Mouse (Mus musculus) bone marrow, adult 2 months (tissue): ENCODE data around the gene Sdccag8. TPM values are rescaled to one million over a fixed set of nuclear protein-coding genes. Genes with fewer than 3 reads are reported as not detected.

Experiments used
- H3K27ac ChIP-seq: fragments of 200-500 bp; 2 replicates; pipeline ENCODE4 v1.5.1; 2012; ENCODE audit warnings: low read depth, mild to moderate bottlenecking, control low read depth, inconsistent platforms, low read length; ENCODE audit not compliant: control insufficient read depth, poor library complexity, insufficient read depth
- H3K4me1 ChIP-seq: fragments of 200-500 bp; 2 replicates; pipeline ENCODE4 v1.6.1; 2011; ENCODE audit warnings: low read length; ENCODE audit not compliant: control insufficient read depth, insufficient read depth
- H3K4me3 ChIP-seq: fragments of 200-500 bp; replicated peaks from 2 replicates; pipeline ENCODE3; 2011; ENCODE audit warnings: mild to moderate bottlenecking, low read depth, low read length, control low read depth; ENCODE audit not compliant: control insufficient read depth
- CTCF ChIP-seq: fragments of 200-500 bp; IDR thresholded peaks from 2 replicates; pipeline ENCODE4 v1.5.1; 2011; ENCODE audit warnings: low read length, control low read depth; ENCODE audit not compliant: control insufficient read depth, insufficient read depth
- POLR2A ChIP-seq: fragments of 200-500 bp; IDR thresholded peaks from 2 replicates; pipeline ENCODE4 v1.6.1; 2011; ENCODE audit warnings: low read depth, mild to moderate bottlenecking, control low read depth, low read length, borderline replicate concordance; ENCODE audit not compliant: control insufficient read depth
- WGBS: fragments of 180-500 bp; shearing (Covaris S2); methylation state at CpG from one replicate; pipeline ENCODE4 v1.1.7; 2018; 5-methylcytosine and 5-hydroxymethylcytosine counted together
- polyA plus RNA-seq: library from polyadenylated mRNA; stranded (reverse); fragments of >200 nt; gene quantifications from 2 replicates; pipeline ENCODE4 v1.2.4, GENCODE M21; 2011; ENCODE audit warnings: low replicate concordance; ENCODE audit not compliant: missing spikeins, insufficient read depth, insufficient read length

The Sdccag8 gene
- polyA plus RNA-seq, 1 experiment: 9.2 TPM

GRCm38 (mm10) chr1:176982671-176983070, 168.2 kb downstream of the Sdccag8 start:
- Histone ChIP-seq H3K4me1 (no peaks in the 10 kb centered on the region; the same call in 1 of the 2 replicates), H3K27ac (no peak overlapping the region), H3K4me3 (no peak overlapping the region)
- 89% methylated on average over 8 of the region's 8 CpGs for WGBS
- TF ChIP-seq POLR2A (no peak), CTCF (no peak)

- Histone ChIP-seq H3K27ac (no peak overlapping the region), H3K4me1 (no peaks in the 10 kb centered on the region; the same call in 1 of the 2 replicates), H3K4me3 (no peak overlapping the region)
- 80% methylated on average over 6 of the region's 6 CpGs for WGBS
- TF ChIP-seq POLR2A (no peak), CTCF (no peak)
Measured at GRCm38 (mm10) chr1:176985691-176986090, 171.2 kb downstream of the Sdccag8 start.

- TF ChIP-seq CTCF: no peak
- TF ChIP-seq POLR2A: no peak
- Histone ChIP-seq H3K4me3 (no peak overlapping the region), H3K4me1 (no peaks in the 10 kb centered on the region; the same call in 1 of the 2 replicates), H3K27ac (no peak overlapping the region)
- 11% methylated on average over 6 of the region's 6 CpGs for WGBS
Measured at GRCm38 (mm10) chr1:176986275-176986674, 171.8 kb downstream of the Sdccag8 start.

GRCm38 (mm10) chr1:176986990-176987740, 172.7 kb downstream of the Sdccag8 start:
- Histone ChIP-seq H3K4me3 (no peak overlapping the region), H3K4me1 (no peaks in the 10 kb centered on the region; the same call in 1 of the 2 replicates), H3K27ac (no peak overlapping the region)
- no peak for TF ChIP-seq POLR2A
- no peak for TF ChIP-seq CTCF
- 69% methylated on average over 6 of the region's 6 CpGs for WGBS

- H3K4me1 ChIP-seq: peaks cover 10% of the 10 kb centered on the region
- 60% methylated on average over 4 of the region's 4 CpGs for WGBS
- no peak overlapping the region for H3K27ac ChIP-seq
- H3K4me3 ChIP-seq: no peak overlapping the region
- TF ChIP-seq CTCF: no peak
Measured at GRCm38 (mm10) chr1:176991473-176991872, 177.0 kb downstream of the Sdccag8 start.

GRCm38 (mm10) chr1:176992517-176992916, 178.1 kb downstream of the Sdccag8 start:
- TF ChIP-seq POLR2A (no peak), CTCF (no peak)
- Histone ChIP-seq H3K4me3 (no peak overlapping the region), H3K4me1 (peaks cover 10% of the 10 kb centered on the region), H3K27ac (no peak overlapping the region)
- WGBS: 77% methylated on average over 8 of the region's 8 CpGs

GRCm38 (mm10) chr1:176993141-176994010, 178.9 kb downstream of the Sdccag8 start:
- no peak overlapping the region for H3K4me3 ChIP-seq
- H3K4me1 ChIP-seq: peaks cover 10% of the 10 kb centered on the region
- peak overlapping the region; percentile 6; the same call in 1 of the 2 replicates for H3K27ac ChIP-seq
- TF ChIP-seq POLR2A (peak; percentile 25; the same call in 1 of the 2 replicates), CTCF (no peak; the same call in 1 of the 2 replicates)
- 19% methylated on average over 18 of the region's 18 CpGs for WGBS

- H3K4me1 ChIP-seq: peaks cover 10% of the 10 kb centered on the region
- H3K27ac ChIP-seq: no peak overlapping the region; the same call in 1 of the 2 replicates
- 11% methylated on average over 7 of the region's 7 CpGs for WGBS
- no peak overlapping the region for H3K4me3 ChIP-seq
- TF ChIP-seq CTCF: no peak
- TF ChIP-seq POLR2A: no peak
Measured at GRCm38 (mm10) chr1:176994087-176994486, 179.6 kb downstream of the Sdccag8 start.
